Mouse (Mus musculus): ENCODE measurements around the gene Rpa3.

DNA sequence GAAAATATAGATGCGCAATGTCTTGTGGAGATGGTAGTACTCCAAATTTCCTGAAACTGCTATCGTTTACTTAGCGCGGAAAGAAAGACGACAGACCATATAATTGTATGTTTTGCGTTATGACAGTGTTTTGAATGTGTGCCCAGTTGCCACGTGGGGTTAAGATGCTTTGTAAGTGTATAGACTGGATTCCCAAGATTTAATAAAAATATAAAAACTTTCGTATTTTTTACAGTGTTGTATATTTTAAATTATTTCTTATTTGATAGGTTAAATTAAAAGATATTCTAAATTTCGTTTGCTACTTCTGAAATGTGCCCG, 49.1 kb downstream of the Rpa3 start:
- TF ChIP-seq POLR2A (IDR thresholded peaks at IDR 0.05; ENCODE audit: borderline replicate concordance, control insufficient read depth, low read depth, low read length), result no peak
- TF ChIP-seq CTCF (IDR thresholded peaks at IDR 0.05; ENCODE audit: control insufficient read depth, insufficient read depth, low read length), result no peak

Measured in bone marrow, adult 2 months (tissue).